Mouse (Mus musculus) CH12.LX (cell line): ENCODE results near the gene Ppt2. TPM values are rescaled to one million over a fixed set of nuclear protein-coding genes. Genes with fewer than 3 reads are reported as not detected.

ENCODE experiments used
- DNase-seq: peaks from one replicate; pipeline ENCODE4 v3.0.0-alpha.2; 2013; ENCODE audit errors: extremely low read depth
- H3K27ac ChIP-seq: 2 replicates; pipeline ENCODE4 v1.5.1; 2012; ENCODE audit warnings: low read depth, mild to moderate bottlenecking, control low read depth, moderate library complexity; ENCODE audit not compliant: insufficient read depth
- H3K27me3 ChIP-seq: replicated peaks from 2 replicates; pipeline ENCODE3; 2012; ENCODE audit warnings: inconsistent platforms
- H3K36me3 ChIP-seq, 2 experiments: replicated peaks in 1 of 2; 2 replicates each; pipeline versions ENCODE3 to v1.6.1; 2012; ENCODE audit warnings: inconsistent platforms in 1 of 2, low read length in 1 of 2, mild to moderate bottlenecking in 1 of 2, mixed read lengths in 1 of 2, moderate library complexity in 1 of 2; ENCODE audit not compliant: control insufficient read depth in 1 of 2, insufficient read depth in 1 of 2
- H3K4me1 ChIP-seq, 2 experiments: 2 replicates each; pipeline ENCODE4 v1.6.1; 2012; ENCODE audit warnings: inconsistent platforms in 1 of 2, moderate library complexity in 1 of 2; ENCODE audit not compliant: insufficient read depth in 2 of 2, control insufficient read depth in 1 of 2
- H3K4me2 ChIP-seq: 2 replicates; pipeline ENCODE4 v1.6.1; 2012; ENCODE audit warnings: low read depth, mild to moderate bottlenecking, control low read depth; ENCODE audit not compliant: poor library complexity, insufficient read depth, severe bottlenecking
- H3K4me3 ChIP-seq, 3 experiments: fragments of 150-350 bp in 1 of 3; sonication (generic) in 1 of 3; replicated peaks in 1 of 3; 2 replicates each; pipeline versions ENCODE3 to v1.5.1; 2011 to 2012; ENCODE audit warnings: low read depth in 2 of 3, low read length in 2 of 3, mild to moderate bottlenecking in 2 of 3, moderate library complexity in 2 of 3, control low read depth in 1 of 3, improper control_type of control experiment in 1 of 3, inconsistent platforms in 1 of 3, mixed read lengths in 1 of 3; ENCODE audit not compliant: poor library complexity in 1 of 3
- H3K79me2 ChIP-seq: replicated peaks from 2 replicates; pipeline ENCODE4 v1.6.1; 2012; ENCODE audit warnings: mild to moderate bottlenecking, moderate library complexity; ENCODE audit not compliant: control insufficient read depth, poor library complexity, insufficient read depth, severe bottlenecking; ENCODE audit errors: extremely low read depth
- H3K9ac ChIP-seq: 2 replicates; pipeline ENCODE4 v1.6.1; 2012; ENCODE audit warnings: low read depth, mild to moderate bottlenecking, control low read depth, moderate library complexity; ENCODE audit not compliant: insufficient read depth
- H3K9me3 ChIP-seq: replicated peaks from 2 replicates; pipeline ENCODE3; 2012; ENCODE audit warnings: low read length, inconsistent platforms, mixed read lengths
- BHLHE40 ChIP-seq: IDR thresholded peaks from 2 replicates; pipeline ENCODE4 v1.6.1; 2011; ENCODE audit warnings: mild to moderate bottlenecking, low read depth, low read length, improper control_type of control experiment
- CHD1 ChIP-seq: IDR thresholded peaks from 2 replicates; pipeline ENCODE4 v1.6.1; 2012; ENCODE audit warnings: low read depth, low read length, improper control_type of control experiment, inconsistent platforms
- ELF1 ChIP-seq: IDR thresholded peaks from 2 replicates; pipeline ENCODE4 v1.6.1; 2014; ENCODE audit warnings: low read depth, mild to moderate bottlenecking, inconsistent platforms, low read length, improper control_type of control experiment
- EP300 ChIP-seq: IDR thresholded peaks from 2 replicates; pipeline ENCODE4 v1.6.1; 2011; ENCODE audit warnings: low read length, improper control_type of control experiment
- ETS1 ChIP-seq: conservative IDR thresholded peaks from 2 replicates; pipeline ENCODE4 v1.6.1; 2012; ENCODE audit warnings: low read depth, mild to moderate bottlenecking, inconsistent platforms, low read length, improper control_type of control experiment, moderate library complexity
- GABPA ChIP-seq: IDR thresholded peaks from 2 replicates; pipeline ENCODE4 v1.6.1; 2012; ENCODE audit warnings: low read depth, low read length, improper control_type of control experiment, inconsistent platforms; ENCODE audit not compliant: insufficient replicate concordance
- IRF4 ChIP-seq: IDR thresholded peaks from 2 replicates; pipeline ENCODE4 v1.6.1; 2014; ENCODE audit warnings: low read depth, mild to moderate bottlenecking, inconsistent platforms, low read length, improper control_type of control experiment
- JUND ChIP-seq: conservative IDR thresholded peaks from 2 replicates; pipeline ENCODE4 v1.6.1; 2011; ENCODE audit warnings: low read depth, low read length, improper control_type of control experiment
- KAT2A ChIP-seq: IDR thresholded peaks from 2 replicates; pipeline ENCODE4 v1.6.1; 2012; ENCODE audit warnings: low read length, improper control_type of control experiment, inconsistent platforms; ENCODE audit not compliant: insufficient replicate concordance
- MAFK ChIP-seq: IDR thresholded peaks from 2 replicates; pipeline ENCODE4 v1.6.1; 2011; ENCODE audit warnings: low read length, improper control_type of control experiment; ENCODE audit not compliant: insufficient replicate concordance
- MAZ ChIP-seq: IDR thresholded peaks from 2 replicates; pipeline ENCODE4 v1.6.1; 2012; ENCODE audit warnings: low read depth, mild to moderate bottlenecking, inconsistent platforms, low read length, improper control_type of control experiment, moderate library complexity
- MEF2A ChIP-seq: IDR thresholded peaks from 2 replicates; pipeline ENCODE4 v1.6.1; 2014; ENCODE audit warnings: low read depth, mild to moderate bottlenecking, inconsistent platforms, low read length, improper control_type of control experiment, borderline replicate concordance
- MXI1 ChIP-seq: IDR thresholded peaks from 2 replicates; pipeline ENCODE4 v1.6.1; 2011; ENCODE audit warnings: mild to moderate bottlenecking, low read depth, low read length, improper control_type of control experiment
- POLR2AphosphoS2 ChIP-seq: IDR thresholded peaks from 2 replicates; pipeline ENCODE4 v1.6.1; 2011; ENCODE audit warnings: low read depth, low read length, improper control_type of control experiment
- RAD21 ChIP-seq: IDR thresholded peaks from 2 replicates; pipeline ENCODE4 v1.6.1; 2011; ENCODE audit warnings: low read depth, mild to moderate bottlenecking, low read length, improper control_type of control experiment, moderate library complexity
- SIN3A ChIP-seq: IDR thresholded peaks from 2 replicates; pipeline ENCODE4 v1.6.1; 2012; ENCODE audit warnings: low read length, improper control_type of control experiment, inconsistent platforms
- SMC3 ChIP-seq: IDR thresholded peaks from 2 replicates; pipeline ENCODE4 v1.6.1; 2011; ENCODE audit warnings: low read depth, low read length, improper control_type of control experiment
- TBP ChIP-seq: conservative IDR thresholded peaks from 2 replicates; pipeline ENCODE4 v1.6.1; 2011; ENCODE audit warnings: low read depth, low read length, improper control_type of control experiment
- TCF12 ChIP-seq: IDR thresholded peaks from 2 replicates; pipeline ENCODE4 v1.6.1; 2014; ENCODE audit warnings: low read depth, mild to moderate bottlenecking, inconsistent platforms, low read length, improper control_type of control experiment
- UBTF ChIP-seq: IDR thresholded peaks from 2 replicates; pipeline ENCODE4 v1.6.1; 2012; ENCODE audit warnings: low read depth, mild to moderate bottlenecking, inconsistent platforms, low read length, improper control_type of control experiment, moderate library complexity
- USF1 ChIP-seq: IDR thresholded peaks from 2 replicates; pipeline ENCODE4 v1.6.1; 2014; ENCODE audit warnings: low read depth, mild to moderate bottlenecking, inconsistent platforms, low read length, improper control_type of control experiment
- USF2 ChIP-seq: conservative IDR thresholded peaks from 2 replicates; pipeline ENCODE4 v1.6.1; 2011; ENCODE audit warnings: low read depth, low read length, improper control_type of control experiment
- ZC3H11A ChIP-seq: IDR thresholded peaks from 2 replicates; pipeline ENCODE4 v1.6.1; 2012; ENCODE audit warnings: low read depth, mild to moderate bottlenecking, inconsistent platforms, low read length, improper control_type of control experiment
- ZKSCAN1 ChIP-seq: IDR thresholded peaks from 2 replicates; pipeline ENCODE4 v1.6.1; 2012; ENCODE audit warnings: low read depth, inconsistent platforms, low read length, improper control_type of control experiment, borderline replicate concordance
- ZMIZ1 ChIP-seq: IDR thresholded peaks from 2 replicates; pipeline ENCODE4 v1.6.1; 2012; ENCODE audit warnings: low read depth, mild to moderate bottlenecking, inconsistent platforms, low read length, improper control_type of control experiment
- dilution Hi-C: fragments of 300-500 bp; cut with MboI; formaldehyde crosslinking; loops from 2 replicates; pipeline ENCODE4 v1.14.3; 2020; ENCODE audit warnings: low sequenced_read_pairs; ENCODE audit not compliant: extremely low pct_unique_long_range_greater_than_20kb, extremely low pct_ligation_motif_present
- in situ Hi-C: fragments of 300-500 bp; cut with MboI; formaldehyde crosslinking; loops from 3 replicates; pipeline ENCODE4 v1.14.3; 2019; ENCODE audit warnings: low sequenced_read_pairs, low pct_ligation_motif_present, low pct_unique_long_range_greater_than_20kb, mixed read lengths
- polyA plus RNA-seq: library from polyadenylated mRNA; unstranded; fragments of >175 nt; gene quantifications from 2 replicates; pipeline ENCODE4 v1.2.1, GENCODE M21; 2012; ENCODE audit warnings: low read depth; ENCODE audit not compliant: insufficient read length
- total RNA-seq, 2 experiments: library from RNA; depleted of rRNA; stranded (reverse); fragments of 300-350 nt in 1 of 2; fragments of >200 nt in 1 of 2; gene quantifications; 2 replicates each; pipeline ENCODE4 v1.2.3; 2012 to 2014

Gene Ppt2
- total and polyA plus RNA-seq, 3 experiments: 0.84 to 1.9 TPM; not detected in 1

- H3K36me3 ChIP-seq: no peaks in the 10 kb centered on the region
- H3K9ac ChIP-seq: no peak overlapping the region
- DNase-seq: no peak
- TF ChIP-seq UBTF: no peak
- no peak for TF ChIP-seq SMC3
- no peak for TF ChIP-seq MAFK
- no peak for TF ChIP-seq MAZ
- no peak for TF ChIP-seq BHLHE40
- no peak for TF ChIP-seq TCF12
- TF ChIP-seq CHD1: no peak
- TF ChIP-seq MEF2A: no peak
- TF ChIP-seq SIN3A: no peak
- TF ChIP-seq USF1: no peak
- TF ChIP-seq MXI1: no peak
- no peak for TF ChIP-seq IRF4
- no peak for TF ChIP-seq ZMIZ1
- TF ChIP-seq ELF1: no peak
- TF ChIP-seq ZC3H11A: no peak
- no peak for TF ChIP-seq EP300
- in situ Hi-C loops (no loop called here), dilution Hi-C loops (no loop called here)
- H3K9me3 ChIP-seq: peaks cover 14% of the 10 kb centered on the region
- H3K4me2 ChIP-seq: no peak overlapping the region
- no peak overlapping the region for H3K27ac ChIP-seq
- no peaks in the 10 kb centered on the region for H3K4me1 ChIP-seq
- H3K27me3 ChIP-seq: peaks cover 78% of the 10 kb centered on the region
- H3K4me3 ChIP-seq: no peak overlapping the region
- no peaks in the 10 kb centered on the region for H3K79me2 ChIP-seq
Measured at GRCm38 (mm10) chr17:34674524-34675204, 46.4 kb upstream of the Ppt2 start.

DNA sequence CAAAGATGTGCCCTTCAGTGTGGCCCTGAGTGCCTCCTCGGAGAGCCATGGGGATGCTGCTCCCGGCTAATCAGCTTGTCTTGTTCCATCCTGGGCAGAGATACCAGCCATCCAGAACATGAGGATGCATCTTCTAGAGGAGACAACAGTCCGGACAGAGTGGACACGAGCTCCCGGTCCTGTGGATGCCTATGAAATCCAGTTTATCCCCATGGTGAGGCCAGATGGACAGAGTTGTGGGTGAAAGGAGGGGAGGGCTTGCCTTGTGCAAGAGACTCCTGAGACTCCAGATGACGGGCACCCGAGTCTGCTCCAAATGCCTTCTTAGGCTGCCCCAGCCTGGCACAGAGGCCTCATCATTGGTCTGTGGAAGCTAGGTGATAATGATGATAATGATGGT lies 44.8 kb upstream of the Ppt2 start:
- Histone ChIP-seq H3K9me3 (peaks cover 14% of the 10 kb centered on the region), H3K36me3 (no peaks in the 10 kb centered on the region), H3K27ac (no peak overlapping the region), H3K4me1 (no peaks in the 10 kb centered on the region), H3K4me2 (no peak overlapping the region), H3K79me2 (no peaks in the 10 kb centered on the region), H3K4me3 (no peak overlapping the region), H3K9ac (no peak overlapping the region), H3K27me3 (peaks cover 66% of the 10 kb centered on the region)
- dilution Hi-C loops: no loop called here
- no peak for DNase-seq
- TF ChIP-seq SIN3A: no peak
- TF ChIP-seq POLR2AphosphoS2: no peak
- no peak for TF ChIP-seq JUND
- no peak for TF ChIP-seq ETS1
- TF ChIP-seq RAD21: no peak
- no peak for TF ChIP-seq MEF2A
- no peak for TF ChIP-seq GABPA
- TF ChIP-seq TBP: no peak
- no peak for TF ChIP-seq BHLHE40
- TF ChIP-seq ZKSCAN1: no peak
- TF ChIP-seq KAT2A: no peak
- TF ChIP-seq USF2: no peak
- TF ChIP-seq MXI1: no peak
- in situ Hi-C loops: no loop called here
